Mouse (Mus musculus) heart, embryonic 11.5 days (tissue): ENCODE data around the gene Trim13. TPM values are rescaled to one million over a fixed set of nuclear protein-coding genes. Genes with fewer than 3 reads are reported as not detected.
A peak's percentile ranks its signal among the peaks of the same experiment; 100 is the strongest.

Experiments used
- ATAC-seq: fragments of 200-750 bp; cut with Nextera tagmentation; replicated peaks from 2 replicates; pipeline ENCODE4 v1.8.0; 2017; ENCODE audit warnings: moderate library complexity; ENCODE audit not compliant: insufficient number of reproducible peaks, low FRiP score, low TSS enrichment
- H3K27ac ChIP-seq: fragments of 300-500 bp; sonication (generic); 2 replicates; pipeline ENCODE4 v1.5.1; 2014; ENCODE audit warnings: mild to moderate bottlenecking, low read depth, low read length
- H3K27me3 ChIP-seq: fragments of 300-500 bp; sonication (generic); 2 replicates; pipeline ENCODE4 v1.6.1; 2014; ENCODE audit warnings: mild to moderate bottlenecking, low read length, mixed read lengths; ENCODE audit not compliant: control insufficient read depth, insufficient read depth
- H3K36me3 ChIP-seq: fragments of 300-500 bp; sonication (generic); 2 replicates; pipeline ENCODE4 v1.6.1; 2014; ENCODE audit warnings: mild to moderate bottlenecking, low read length, moderate library complexity, mixed read lengths; ENCODE audit not compliant: control insufficient read depth, insufficient read depth
- H3K4me1 ChIP-seq: fragments of 300-500 bp; sonication (generic); 2 replicates; pipeline ENCODE4 v1.6.1; 2014; ENCODE audit warnings: low read length; ENCODE audit not compliant: control insufficient read depth, insufficient read depth
- H3K4me2 ChIP-seq: fragments of 300-500 bp; sonication (generic); 2 replicates; pipeline ENCODE4 v1.6.1; 2014; ENCODE audit warnings: mild to moderate bottlenecking, moderate library complexity
- H3K4me3 ChIP-seq: fragments of 300-500 bp; sonication (generic); 2 replicates; pipeline ENCODE4 v1.5.1; 2014; ENCODE audit warnings: low read depth, low read length
- H3K9ac ChIP-seq: fragments of 300-500 bp; sonication (generic); 2 replicates; pipeline ENCODE4 v1.6.1; 2014; ENCODE audit warnings: mild to moderate bottlenecking, low read depth, low read length, moderate library complexity
- H3K9me3 ChIP-seq: fragments of 300-500 bp; sonication (generic); replicated peaks from 2 replicates; pipeline ENCODE4 v1.6.1; 2016; ENCODE audit warnings: low read length; ENCODE audit not compliant: control insufficient read depth
- WGBS: fragments of 180-500 bp; shearing (Covaris S2); extraction: QIAGEN DNeasy Blood & Tissue Kit; methylation state at CpG from one replicate; pipeline ENCODE4 v1.1.7; 2014; ENCODE audit not compliant: insufficient replicate concordance; 5-methylcytosine and 5-hydroxymethylcytosine counted together
- microRNA counts: library from miRNA; unstranded; fragments of <30 nt; microRNA quantifications from one replicate; lab custom pipeline; 2015
- microRNA-seq: library from miRNA; unstranded; fragments of <30 nt; microRNA quantifications from one replicate; pipeline ENCODE4, GENCODE M21; 2016; ENCODE audit warnings: borderline number of aligned reads
- polyA plus RNA-seq: library from polyadenylated mRNA; unstranded; fragments of >200 nt; fragmentation: Nextera tagmentation; extraction: Ambion mirVana; gene quantifications from 2 replicates; pipeline ENCODE4 v1.2.1, GENCODE M21; 2014

The Trim13 gene
- polyA plus RNA-seq, 1 experiment from 2014 or later: 16.1 TPM

GRCm38 (mm10) chr14:61647182-61647880 is 49.3 kb downstream of the Trim13 start:
- Histone ChIP-seq H3K4me1 (peaks cover 4% of the 10 kb centered on the region; the same call in 1 of the 2 replicates), H3K9me3 (no peaks in the 10 kb centered on the region), H3K9ac (peak overlapping the region; percentile 95), H3K36me3 (no peaks in the 10 kb centered on the region), H3K27me3 (no peaks in the 10 kb centered on the region), H3K27ac (peak overlapping the region; percentile 96), H3K4me3 (peak overlapping the region; percentile 82), H3K4me2 (peak overlapping the region; percentile 90)
- ATAC-seq: no peak
- WGBS: under 1% methylated on average over 24 of the region's 24 CpGs

- peaks cover 4% of the 10 kb centered on the region; the same call in 1 of the 2 replicates for H3K4me1 ChIP-seq
- WGBS: under 1% methylated on average over 89 of the region's 95 CpGs
- peak overlapping the region; percentile 82 for H3K4me3 ChIP-seq
- peak; percentile 82 for ATAC-seq
- peak overlapping the region; percentile 96 for H3K27ac ChIP-seq
- H3K9ac ChIP-seq: peak overlapping the region; percentile 95
- H3K4me2 ChIP-seq: peak overlapping the region; percentile 90
- no peaks in the 10 kb centered on the region for H3K36me3 ChIP-seq
- H3K27me3 ChIP-seq: no peaks in the 10 kb centered on the region
- H3K9me3 ChIP-seq: no peaks in the 10 kb centered on the region
These were observed 50.0 kb downstream of the Trim13 start for GRCm38 (mm10) chr14:61647881-61648684.

- peak overlapping the region; percentile 95 for H3K9ac ChIP-seq
These were observed 50.8 kb downstream of the Trim13 start for GRCm38 (mm10) chr14:61648685-61649504.

GRCm38 (mm10) chr14:61650291-61650960 is 52.4 kb downstream of the Trim13 start:
- no peak for ATAC-seq
- Histone ChIP-seq H3K9ac (no peak overlapping the region), H3K27me3 (no peaks in the 10 kb centered on the region), H3K4me2 (peak overlapping the region; percentile 90; the same call in 1 of the 2 replicates), H3K4me1 (peaks cover 4% of the 10 kb centered on the region; the same call in 1 of the 2 replicates), H3K4me3 (no peak overlapping the region), H3K36me3 (no peaks in the 10 kb centered on the region), H3K27ac (no peak overlapping the region), H3K9me3 (no peaks in the 10 kb centered on the region)
- WGBS: 36% methylated on average over 9 of the region's 9 CpGs

More at GRCm38 (mm10) chr14:61648685-61649504, 50.8 kb downstream of the Trim13 start:
- 2% methylated on average over 62 of the region's 62 CpGs for WGBS
- peak; percentile 94 for ATAC-seq
- Histone ChIP-seq H3K4me3 (peak overlapping the region; percentile 82), H3K27me3 (no peaks in the 10 kb centered on the region), H3K4me1 (peaks cover 4% of the 10 kb centered on the region; the same call in 1 of the 2 replicates), H3K36me3 (no peaks in the 10 kb centered on the region), H3K27ac (peak overlapping the region; percentile 96), H3K4me2 (peak overlapping the region; percentile 90), H3K9me3 (no peaks in the 10 kb centered on the region)

MicroRNA genes within 50 kb of the gene (microRNA counts, 519-probe panel; counts per million panel counts)
- 6,744 counts per million, percentile 87 among the panel's probes with 10 or more counts for microRNA mmu-miR-15a (lab: Ali Mortazavi, UCI)
- 8,054 counts per million, percentile 99 among the panel's probes with 10 or more counts for microRNA mmu-miR-16 (lab: Ali Mortazavi, UCI)

Small RNA genes lying within 50 kb of the gene (microRNA-seq; reads per million reads assigned to microRNA genes)
- gene Mir15a: 4,413 reads per million, percentile 92 among the genes with 10 or more reads in this experiment
- gene Mir16-1: 2,643 reads per million, percentile 88 among the genes with 10 or more reads in this experiment

Other genes starting within 250 kb of the Trim13 start
- 6.4 and 7.5 TPM in 2 replicates for gene Ebpl, start 237.8 kb upstream of the Trim13 start, polyA plus RNA-seq
- gene Kpna3, start 158.4 kb upstream of the Trim13 start, polyA plus RNA-seq: 43.7 and 48.9 TPM in 2 replicates
- gene Spryd7, start 41.4 kb upstream of the Trim13 start, polyA plus RNA-seq: 24.9 and 29.4 TPM in 2 replicates
- gene Kcnrg, start 9.2 kb downstream of the Trim13 start, polyA plus RNA-seq: 0.44 and 0.64 TPM in 2 replicates